Mouse (Mus musculus): ENCODE measurements around the gene Auts2.

- no peak for TF ChIP-seq HCFC1 (IDR thresholded peaks at IDR 0.05; ENCODE audit: borderline replicate concordance, insufficient read depth, low read length)
- no peak for TF ChIP-seq CHD2 (IDR thresholded peaks at IDR 0.05; ENCODE audit: low read depth, low read length)
- TF ChIP-seq MAFK (IDR thresholded peaks at IDR 0.05; ENCODE audit: insufficient read depth, low read depth, low read length) = no peak
- TF ChIP-seq ZNF384 (IDR thresholded peaks at IDR 0.05; ENCODE audit: low read depth, low read length) = no peak
- no peak for TF ChIP-seq ZC3H11A (IDR thresholded peaks at IDR 0.05; ENCODE audit: borderline replicate concordance, low read depth, low read length)
These were observed 740.7 kb downstream of the Auts2 start for GRCm38 (mm10) chr5:131802340-131803036.
